Mouse (Mus musculus): ENCODE results near the gene Cep63. TPM values are rescaled to one million over a fixed set of nuclear protein-coding genes. Genes with fewer than 3 reads are reported as not detected.

The Cep63 gene
- polyA plus RNA-seq, 1 experiment = 6.1 TPM

- no peak for TF ChIP-seq POLR2A (IDR thresholded peaks at IDR 0.05; ENCODE audit: control insufficient read depth, extremely low read depth, insufficient read depth, low read length, poor library complexity)
- no peak for TF ChIP-seq CTCF (IDR thresholded peaks at IDR 0.05; ENCODE audit: borderline replicate concordance, control insufficient read depth, extremely low read depth, insufficient read depth, low read length, poor library complexity)
- WGBS = 1% methylated on average over 27 of the region's 27 CpGs
- Histone ChIP-seq H3K27me3 (ENCODE audit: control insufficient read depth, insufficient read depth, low read length) (no peaks in the 10 kb centered on the region), H3K36me3 (ENCODE audit: control insufficient read depth, insufficient read depth, low read length) (no peaks in the 10 kb centered on the region), H3K4me3 (ENCODE audit: control insufficient read depth, insufficient read depth, low read length) (peak overlapping the region; percentile 95), H3K4me1 (replicated peaks; ENCODE audit: control insufficient read depth, insufficient read depth, low read length) (peaks cover 11% of the 10 kb centered on the region), H3K27ac (ENCODE audit: control insufficient read depth, insufficient read depth, low read length) (peak overlapping the region; percentile 38)
- DNase-seq = no peak
These were observed 842 bp downstream of the Cep63 start for GRCm38 (mm10) chr9:102625401-102625982.

GRCm38 (mm10) chr9:102623581-102623980 is 2.8 kb downstream of the Cep63 start:
- no peak overlapping the region for H3K4me3 ChIP-seq (ENCODE audit: control insufficient read depth, insufficient read depth, low read length)
- no peaks in the 10 kb centered on the region for H3K27me3 ChIP-seq (ENCODE audit: control insufficient read depth, insufficient read depth, low read length)
- H3K27ac ChIP-seq (ENCODE audit: control insufficient read depth, insufficient read depth, low read length) = no peak overlapping the region
- 96% methylated on average over 7 of the region's 7 CpGs for WGBS
- no peaks in the 10 kb centered on the region; the same call in 1 of the 2 replicates for H3K36me3 ChIP-seq (ENCODE audit: control insufficient read depth, insufficient read depth, low read length)
- TF ChIP-seq POLR2A (IDR thresholded peaks at IDR 0.05; ENCODE audit: control insufficient read depth, extremely low read depth, insufficient read depth, low read length, poor library complexity) = no peak
- TF ChIP-seq CTCF (IDR thresholded peaks at IDR 0.05; ENCODE audit: borderline replicate concordance, control insufficient read depth, extremely low read depth, insufficient read depth, low read length, poor library complexity) = no peak
- no peak for DNase-seq
- H3K4me1 ChIP-seq (replicated peaks; ENCODE audit: control insufficient read depth, insufficient read depth, low read length) = peaks cover 11% of the 10 kb centered on the region

GRCm38 (mm10) chr9:102622876-102623275 is 3.5 kb downstream of the Cep63 start:
- Histone ChIP-seq H3K27ac (ENCODE audit: control insufficient read depth, insufficient read depth, low read length) (no peak overlapping the region), H3K36me3 (ENCODE audit: control insufficient read depth, insufficient read depth, low read length) (no peaks in the 10 kb centered on the region; the same call in 1 of the 2 replicates), H3K4me3 (ENCODE audit: control insufficient read depth, insufficient read depth, low read length) (no peak overlapping the region), H3K4me1 (replicated peaks; ENCODE audit: control insufficient read depth, insufficient read depth, low read length) (peaks cover 11% of the 10 kb centered on the region), H3K27me3 (ENCODE audit: control insufficient read depth, insufficient read depth, low read length) (no peaks in the 10 kb centered on the region)
- 85% methylated on average over 6 of the region's 6 CpGs for WGBS
- DNase-seq = no peak
- no peak for TF ChIP-seq CTCF (IDR thresholded peaks at IDR 0.05; ENCODE audit: borderline replicate concordance, control insufficient read depth, extremely low read depth, insufficient read depth, low read length, poor library complexity)
- TF ChIP-seq POLR2A (IDR thresholded peaks at IDR 0.05; ENCODE audit: control insufficient read depth, extremely low read depth, insufficient read depth, low read length, poor library complexity) = no peak

GRCm38 (mm10) chr9:102622192-102622857 is 4.0 kb downstream of the Cep63 start:
- TF ChIP-seq CTCF (IDR thresholded peaks at IDR 0.05; ENCODE audit: borderline replicate concordance, control insufficient read depth, extremely low read depth, insufficient read depth, low read length, poor library complexity) (no peak), POLR2A (IDR thresholded peaks at IDR 0.05; ENCODE audit: control insufficient read depth, extremely low read depth, insufficient read depth, low read length, poor library complexity) (no peak)
- H3K36me3 ChIP-seq (ENCODE audit: control insufficient read depth, insufficient read depth, low read length) = no peaks in the 10 kb centered on the region; the same call in 1 of the 2 replicates
- WGBS = 26% methylated on average over 5 of the region's 5 CpGs
- no peak overlapping the region for H3K4me3 ChIP-seq (ENCODE audit: control insufficient read depth, insufficient read depth, low read length)
- H3K27ac ChIP-seq (ENCODE audit: control insufficient read depth, insufficient read depth, low read length) = no peak overlapping the region
- H3K27me3 ChIP-seq (ENCODE audit: control insufficient read depth, insufficient read depth, low read length) = no peaks in the 10 kb centered on the region
- peaks cover 9% of the 10 kb centered on the region for H3K4me1 ChIP-seq (replicated peaks; ENCODE audit: control insufficient read depth, insufficient read depth, low read length)
- DNase-seq = peak; percentile 49

- H3K4me1 ChIP-seq (replicated peaks; ENCODE audit: control insufficient read depth, insufficient read depth, low read length) = peaks cover 5% of the 10 kb centered on the region
- H3K36me3 ChIP-seq (ENCODE audit: control insufficient read depth, insufficient read depth, low read length) = no peaks in the 10 kb centered on the region; the same call in 1 of the 2 replicates
- H3K4me3 ChIP-seq (ENCODE audit: control insufficient read depth, insufficient read depth, low read length) = no peak overlapping the region
- TF ChIP-seq CTCF (IDR thresholded peaks at IDR 0.05; ENCODE audit: borderline replicate concordance, control insufficient read depth, extremely low read depth, insufficient read depth, low read length, poor library complexity) (no peak), POLR2A (IDR thresholded peaks at IDR 0.05; ENCODE audit: control insufficient read depth, extremely low read depth, insufficient read depth, low read length, poor library complexity) (no peak)
- no peak for DNase-seq
- WGBS = 85% methylated on average over 5 of the region's 5 CpGs
- no peaks in the 10 kb centered on the region for H3K27me3 ChIP-seq (ENCODE audit: control insufficient read depth, insufficient read depth, low read length)
- no peak overlapping the region for H3K27ac ChIP-seq (ENCODE audit: control insufficient read depth, insufficient read depth, low read length)
These were observed 4.9 kb downstream of the Cep63 start for GRCm38 (mm10) chr9:102621385-102621784.

- peaks cover 19% of the 10 kb centered on the region for H3K36me3 ChIP-seq (ENCODE audit: control insufficient read depth, insufficient read depth, low read length)
- no peak overlapping the region for H3K4me3 ChIP-seq (ENCODE audit: control insufficient read depth, insufficient read depth, low read length)
- 93% methylated on average over 9 of the region's 9 CpGs for WGBS
- TF ChIP-seq POLR2A (IDR thresholded peaks at IDR 0.05; ENCODE audit: control insufficient read depth, extremely low read depth, insufficient read depth, low read length, poor library complexity) (no peak), CTCF (IDR thresholded peaks at IDR 0.05; ENCODE audit: borderline replicate concordance, control insufficient read depth, extremely low read depth, insufficient read depth, low read length, poor library complexity) (no peak)
- DNase-seq = no peak
- H3K27me3 ChIP-seq (ENCODE audit: control insufficient read depth, insufficient read depth, low read length) = no peaks in the 10 kb centered on the region
- H3K27ac ChIP-seq (ENCODE audit: control insufficient read depth, insufficient read depth, low read length) = no peak overlapping the region
- no peaks in the 10 kb centered on the region for H3K4me1 ChIP-seq (replicated peaks; ENCODE audit: control insufficient read depth, insufficient read depth, low read length)
These were observed 10.1 kb downstream of the Cep63 start for GRCm38 (mm10) chr9:102616267-102616666.
